Mouse (Mus musculus) limb, embryonic 15.5 days (tissue): ENCODE measurements around the gene Zzz3. TPM values are rescaled to one million over a fixed set of nuclear protein-coding genes. Genes with fewer than 3 reads are reported as not detected.
A peak's percentile ranks its signal among the peaks of the same experiment; 100 is the strongest.

Experiments
- ATAC-seq: fragments of 200-750 bp; cut with Nextera tagmentation; 2 replicates; pipeline ENCODE4 v1.8.0; 2017; ENCODE audit warnings: low read depth, moderate TSS enrichment; ENCODE audit not compliant: insufficient number of reproducible peaks, low FRiP score, low TSS enrichment
- H3K27ac ChIP-seq: fragments of 300-500 bp; sonication (generic); 2 replicates; pipeline ENCODE4 v1.5.1; 2015; ENCODE audit warnings: moderate library complexity, mild to moderate bottlenecking, inconsistent platforms
- H3K27me3 ChIP-seq: fragments of 300-500 bp; sonication (generic); 2 replicates; pipeline ENCODE4 v1.6.1; 2015; ENCODE audit warnings: inconsistent platforms
- H3K36me3 ChIP-seq: fragments of 300-500 bp; sonication (generic); 2 replicates; pipeline ENCODE4 v1.6.1; 2015; ENCODE audit warnings: inconsistent platforms
- H3K4me1 ChIP-seq: fragments of 300-500 bp; sonication (generic); 2 replicates; pipeline ENCODE4 v1.6.1; 2015; ENCODE audit warnings: inconsistent platforms
- H3K4me2 ChIP-seq: fragments of 300-500 bp; sonication (generic); 2 replicates; pipeline ENCODE4 v1.6.1; 2015; ENCODE audit warnings: mild to moderate bottlenecking, inconsistent platforms
- H3K4me3 ChIP-seq: fragments of 300-500 bp; sonication (generic); 2 replicates; pipeline ENCODE4 v1.5.1; 2015; ENCODE audit warnings: mild to moderate bottlenecking, inconsistent platforms
- H3K9ac ChIP-seq: fragments of 300-500 bp; sonication (generic); 2 replicates; pipeline ENCODE4 v1.6.1; 2015; ENCODE audit warnings: inconsistent platforms
- H3K9me3 ChIP-seq: fragments of 300-500 bp; sonication (generic); 2 replicates; pipeline ENCODE4 v1.6.1; 2016; ENCODE audit warnings: inconsistent platforms
- WGBS: fragments of 180-500 bp; shearing (Covaris S2); methylation state at CpG from one replicate; pipeline ENCODE4 v1.1.7; 2015; 5-methylcytosine and 5-hydroxymethylcytosine counted together
- polyA plus RNA-seq: library from polyadenylated mRNA; unstranded; fragments of >200 nt; fragmentation: Nextera tagmentation; extraction: Ambion mirVana; gene quantifications from 2 replicates; pipeline ENCODE4 v1.2.1, GENCODE M21; 2015

Zzz3 gene
- polyA plus RNA-seq, 1 experiment from 2014 or later, result 41.4 TPM

GRCm38 (mm10) chr3:152356751-152357150, 38.5 kb upstream of the Zzz3 start:
- H3K27ac ChIP-seq, result no peak overlapping the region
- H3K4me2 ChIP-seq, result no peak overlapping the region
- H3K4me3 ChIP-seq, result no peak overlapping the region
- 90% methylated on average over 9 of the region's 9 CpGs for WGBS
- no peak overlapping the region for H3K9ac ChIP-seq
- H3K36me3 ChIP-seq, result peaks cover 27% of the 10 kb centered on the region
- ATAC-seq, result no peak
- no peaks in the 10 kb centered on the region for H3K9me3 ChIP-seq
- H3K4me1 ChIP-seq, result peaks cover 14% of the 10 kb centered on the region
- H3K27me3 ChIP-seq, result no peaks in the 10 kb centered on the region

- no peak for ATAC-seq
- Histone ChIP-seq H3K4me1 (no peaks in the 10 kb centered on the region), H3K36me3 (peaks cover 50% of the 10 kb centered on the region), H3K4me2 (no peak overlapping the region), H3K4me3 (no peak overlapping the region), H3K9me3 (no peaks in the 10 kb centered on the region), H3K9ac (no peak overlapping the region), H3K27ac (no peak overlapping the region), H3K27me3 (no peaks in the 10 kb centered on the region)
- 79% methylated on average over 7 of the region's 7 CpGs for WGBS
These were observed 36.1 kb upstream of the Zzz3 start for GRCm38 (mm10) chr3:152359151-152359550.

GRCm38 (mm10) chr3:152364181-152364580, 31.1 kb upstream of the Zzz3 start:
- no peaks in the 10 kb centered on the region for H3K9me3 ChIP-seq
- H3K27ac ChIP-seq, result no peak overlapping the region
- no peaks in the 10 kb centered on the region for H3K27me3 ChIP-seq
- ATAC-seq, result no peak
- no peak overlapping the region for H3K4me3 ChIP-seq
- H3K36me3 ChIP-seq, result peaks cover 82% of the 10 kb centered on the region
- H3K4me2 ChIP-seq, result no peak overlapping the region
- 86% methylated on average over 2 of the region's 2 CpGs for WGBS
- no peaks in the 10 kb centered on the region for H3K4me1 ChIP-seq
- no peak overlapping the region for H3K9ac ChIP-seq

- WGBS, result 88% methylated on average over 4 of the region's 4 CpGs
- Histone ChIP-seq H3K4me1 (no peaks in the 10 kb centered on the region), H3K9me3 (no peaks in the 10 kb centered on the region), H3K36me3 (peaks cover 68% of the 10 kb centered on the region), H3K4me2 (no peak overlapping the region), H3K9ac (no peak overlapping the region), H3K4me3 (no peak overlapping the region), H3K27ac (no peak overlapping the region), H3K27me3 (no peaks in the 10 kb centered on the region)
- ATAC-seq, result no peak
These were observed 19.2 kb upstream of the Zzz3 start for GRCm38 (mm10) chr3:152376063-152376462.

GRCm38 (mm10) chr3:152384106-152384505, 11.2 kb upstream of the Zzz3 start:
- Histone ChIP-seq H3K27me3 (no peaks in the 10 kb centered on the region), H3K9ac (no peak overlapping the region), H3K4me1 (no peaks in the 10 kb centered on the region), H3K36me3 (peaks cover 59% of the 10 kb centered on the region), H3K9me3 (no peaks in the 10 kb centered on the region), H3K4me2 (no peak overlapping the region), H3K27ac (no peak overlapping the region), H3K4me3 (no peak overlapping the region)
- 72% methylated on average over 11 of the region's 11 CpGs for WGBS
- ATAC-seq, result no peak

GRCm38 (mm10) chr3:152396278-152396987, 1.2 kb downstream of the Zzz3 start:
- H3K27ac ChIP-seq, result peak overlapping the region; percentile 100
- H3K4me2 ChIP-seq, result peak overlapping the region; percentile 53
- WGBS, result under 1% methylated on average over 72 of the region's 102 CpGs

GRCm38 (mm10) chr3:152396988-152397314, 1.7 kb downstream of the Zzz3 start:
- Histone ChIP-seq H3K27me3 (no peaks in the 10 kb centered on the region), H3K9me3 (no peaks in the 10 kb centered on the region), H3K27ac (peak overlapping the region; percentile 100), H3K4me3 (peak overlapping the region; percentile 79), H3K36me3 (peaks cover 3% of the 10 kb centered on the region; the same call in 1 of the 2 replicates), H3K4me2 (peak overlapping the region; percentile 53), H3K9ac (peak overlapping the region; percentile 91), H3K4me1 (peaks cover 21% of the 10 kb centered on the region)
- WGBS, result under 1% methylated on average over 10 of the region's 10 CpGs
- ATAC-seq, result no peak

More at GRCm38 (mm10) chr3:152396278-152396987, 1.2 kb downstream of the Zzz3 start:
- Histone ChIP-seq H3K4me1 (peaks cover 21% of the 10 kb centered on the region), H3K9me3 (no peaks in the 10 kb centered on the region), H3K27me3 (no peaks in the 10 kb centered on the region), H3K36me3 (peaks cover 7% of the 10 kb centered on the region; the same call in 1 of the 2 replicates), H3K9ac (peak overlapping the region; percentile 91), H3K4me3 (peak overlapping the region; percentile 79)
- ATAC-seq, result peak; percentile 87

- peak overlapping the region; percentile 53 for H3K4me2 ChIP-seq
- no peaks in the 10 kb centered on the region for H3K9me3 ChIP-seq
- peaks cover 21% of the 10 kb centered on the region for H3K4me1 ChIP-seq
- peak overlapping the region; percentile 79 for H3K4me3 ChIP-seq
- H3K27ac ChIP-seq, result peak overlapping the region; percentile 100
- no peaks in the 10 kb centered on the region; the same call in 1 of the 2 replicates for H3K36me3 ChIP-seq
- peak overlapping the region; percentile 91; the same call in 1 of the 2 replicates for H3K9ac ChIP-seq
- WGBS, result 58% methylated on average over 9 of the region's 9 CpGs
- no peaks in the 10 kb centered on the region for H3K27me3 ChIP-seq
- no peak for ATAC-seq
These were observed 2.2 kb downstream of the Zzz3 start for GRCm38 (mm10) chr3:152397335-152397940.

- no peak overlapping the region; the same call in 1 of the 2 replicates for H3K27ac ChIP-seq
- H3K9me3 ChIP-seq, result no peaks in the 10 kb centered on the region
- H3K9ac ChIP-seq, result no peak overlapping the region
- WGBS, result 73% methylated on average over 5 of the region's 5 CpGs
- no peak overlapping the region for H3K4me3 ChIP-seq
- peaks cover 17% of the 10 kb centered on the region for H3K4me1 ChIP-seq
- no peak overlapping the region for H3K4me2 ChIP-seq
- ATAC-seq, result no peak
- no peaks in the 10 kb centered on the region for H3K36me3 ChIP-seq
- H3K27me3 ChIP-seq, result no peaks in the 10 kb centered on the region
These were observed 5.2 kb downstream of the Zzz3 start for GRCm38 (mm10) chr3:152400441-152400840.

GRCm38 (mm10) chr3:152400875-152401274, 5.6 kb downstream of the Zzz3 start:
- H3K4me3 ChIP-seq, result no peak overlapping the region
- no peaks in the 10 kb centered on the region for H3K27me3 ChIP-seq
- peaks cover 18% of the 10 kb centered on the region for H3K4me1 ChIP-seq
- ATAC-seq, result no peak
- H3K9ac ChIP-seq, result no peak overlapping the region
- H3K4me2 ChIP-seq, result no peak overlapping the region
- no peaks in the 10 kb centered on the region for H3K9me3 ChIP-seq
- H3K27ac ChIP-seq, result no peak overlapping the region
- 76% methylated on average over 3 of the region's 3 CpGs for WGBS
- no peaks in the 10 kb centered on the region for H3K36me3 ChIP-seq

- no peak for ATAC-seq
- Histone ChIP-seq H3K4me1 (peaks cover 18% of the 10 kb centered on the region), H3K9me3 (no peaks in the 10 kb centered on the region), H3K36me3 (no peaks in the 10 kb centered on the region), H3K4me3 (no peak overlapping the region), H3K27me3 (no peaks in the 10 kb centered on the region), H3K27ac (peak overlapping the region; percentile 27; the same call in 1 of the 2 replicates), H3K4me2 (no peak overlapping the region), H3K9ac (no peak overlapping the region)
- 72% methylated on average over 7 of the region's 7 CpGs for WGBS
These were observed 6.8 kb downstream of the Zzz3 start for GRCm38 (mm10) chr3:152401964-152402670.

GRCm38 (mm10) chr3:152402671-152403066, 7.4 kb downstream of the Zzz3 start:
- Histone ChIP-seq H3K36me3 (no peaks in the 10 kb centered on the region), H3K9me3 (no peaks in the 10 kb centered on the region), H3K4me3 (no peak overlapping the region), H3K27ac (no peak overlapping the region), H3K4me1 (peaks cover 14% of the 10 kb centered on the region), H3K4me2 (no peak overlapping the region), H3K9ac (no peak overlapping the region), H3K27me3 (no peaks in the 10 kb centered on the region)
- 66% methylated on average over 3 of the region's 3 CpGs for WGBS
- ATAC-seq, result no peak
